Mouse (Mus musculus) C2C12 (cell line): ENCODE measurements around the gene Prr14l. TPM values are rescaled to one million over a fixed set of nuclear protein-coding genes. Genes with fewer than 3 reads are reported as not detected.

Experiments used
- H3K27me3 ChIP-seq: one replicate; pipeline ENCODE4 v1.6.1; 2011; ENCODE audit not compliant: control insufficient read depth, insufficient read depth, insufficient read length
- H3K36me3 ChIP-seq: one replicate; pipeline ENCODE4 v1.6.1; 2011; ENCODE audit not compliant: control insufficient read depth, insufficient read depth
- H3K4me3 ChIP-seq: one replicate; pipeline ENCODE4 v1.5.1; 2011; ENCODE audit warnings: mild to moderate bottlenecking, control low read depth; ENCODE audit not compliant: poor library complexity, insufficient read depth, severe bottlenecking
- H3K79me2 ChIP-seq: one replicate; pipeline ENCODE4 v1.6.1; 2011; ENCODE audit not compliant: control insufficient read depth, insufficient read depth
- H3K79me3 ChIP-seq: one replicate; pipeline ENCODE4 v1.6.1; 2011; ENCODE audit warnings: low read depth, control low read depth
- H3ac ChIP-seq: one replicate; pipeline ENCODE3; 2011; ENCODE audit warnings: low read depth; ENCODE audit not compliant: control insufficient read depth, insufficient read length
- CEBPB ChIP-seq: IDR thresholded peaks from one replicate; pipeline ENCODE4 v1.6.1; 2011; ENCODE audit warnings: low read depth, mild to moderate bottlenecking, control low read depth, moderate library complexity
- CTCF ChIP-seq: IDR thresholded peaks from one replicate; pipeline ENCODE4 v1.5.1; 2011; ENCODE audit not compliant: control insufficient read depth, insufficient read depth, insufficient read length
- FOSL1 ChIP-seq: IDR thresholded peaks from one replicate; pipeline ENCODE4 v1.8.0; 2011; ENCODE audit warnings: mild to moderate bottlenecking, low read length; ENCODE audit not compliant: poor library complexity, insufficient read depth, severe bottlenecking
- MAX ChIP-seq: IDR thresholded peaks from one replicate; pipeline ENCODE4 v1.6.1; 2011; ENCODE audit warnings: mild to moderate bottlenecking, control low read depth
- MYOD1 ChIP-seq: IDR thresholded peaks from one replicate; pipeline ENCODE4 v1.6.1; 2011; ENCODE audit warnings: low read depth; ENCODE audit not compliant: control insufficient read depth, insufficient read length
- MYOG ChIP-seq: IDR thresholded peaks from one replicate; pipeline ENCODE4 v1.6.1; 2011; ENCODE audit not compliant: control insufficient read depth, insufficient read length; ENCODE audit errors: extremely low read depth
- USF1 ChIP-seq: IDR thresholded peaks from one replicate; pipeline ENCODE4 v1.6.1; 2011; ENCODE audit warnings: low read depth, mild to moderate bottlenecking, control low read depth, moderate library complexity
- long read RNA-seq, 2 experiments: library from polyadenylated mRNA; unstranded; transcript quantifications; one replicate each; pipeline ENCODE4 v2.0.0; 2019 to 2020
- polyA plus RNA-seq: library from polyadenylated mRNA; unstranded; fragments of >200 nt; fragmentation: generic; extraction: Trizol; gene quantifications from one replicate; pipeline ENCODE4 v1.2.1, GENCODE M21; 2012; ENCODE audit warnings: missing spikeins

The Prr14l gene
- 3.9 TPM for polyA plus RNA-seq
- long read RNA-seq, experiment 1, partial matches to known transcripts: 0 of 3 reads
- long read RNA-seq, experiment 1, other reads (novel, unspliced or antisense): 3 of 3 reads
- long read RNA-seq, experiment 2, partial matches to known transcripts: 5 of 33 reads
- long read RNA-seq, experiment 2, other reads (novel, unspliced or antisense): 28 of 33 reads

DNA sequence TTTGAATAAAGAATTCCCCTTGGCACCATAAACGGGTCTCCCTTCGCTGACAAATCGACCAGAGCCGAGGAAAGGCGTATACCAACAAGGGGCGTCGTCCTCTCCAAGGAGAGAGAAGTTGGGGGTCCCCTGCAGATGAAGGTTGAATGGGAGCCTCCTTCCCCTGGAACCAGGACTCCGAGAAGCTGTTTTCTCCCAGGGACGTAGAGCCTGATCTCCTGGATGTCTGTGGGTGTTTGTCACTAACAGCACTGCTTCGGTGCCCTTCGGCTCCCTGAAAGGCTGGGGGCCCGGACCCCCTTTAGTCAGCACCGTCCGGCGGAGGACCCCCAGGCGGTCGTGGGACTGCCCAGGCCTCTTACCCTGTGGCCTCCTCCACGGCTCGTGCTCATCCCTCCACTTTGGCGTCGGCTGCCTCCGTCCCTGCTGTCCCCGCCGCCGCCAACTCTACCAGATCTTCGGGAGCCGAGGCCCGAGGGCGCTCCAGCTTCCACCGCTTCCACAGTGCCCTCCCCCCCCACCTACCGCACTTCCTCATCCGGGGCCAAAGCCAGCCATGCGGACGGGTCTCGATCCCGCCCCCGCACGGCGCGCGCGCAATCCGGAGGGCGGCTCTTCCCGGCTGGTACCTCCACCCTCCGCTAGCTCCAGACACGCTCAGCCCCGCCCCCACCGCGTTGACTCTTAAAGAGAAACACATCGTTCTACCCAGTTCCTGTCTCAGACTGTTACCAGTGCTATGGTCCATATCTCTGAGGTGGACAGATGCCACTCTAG is at the start of gene Prr14l:
Gene Prr14l (minus strand): TSS at position 526 of the 777 bp plus-strand sequence.
- H3K4me3 ChIP-seq: peak within 1 kb of the TSS; percentile 95

GRCm38 (mm10) chr5:32886739-32887138 is 32.7 kb upstream of the Prr14l start:
- H3K36me3 ChIP-seq: peaks cover 9% of the 10 kb centered on the region
- no peaks in the 10 kb centered on the region for H3K79me2 ChIP-seq
- H3ac ChIP-seq: no peak overlapping the region
- TF ChIP-seq MYOD1 (no peak), FOSL1 (no peak), USF1 (no peak), MAX (no peak), CEBPB (no peak), CTCF (no peak), MYOG (no peak)
- H3K27me3 ChIP-seq: no peaks in the 10 kb centered on the region
- no peak overlapping the region for H3K4me3 ChIP-seq
- no peaks in the 10 kb centered on the region for H3K79me3 ChIP-seq

More for the DNA sequence above, at the start of gene Prr14l:
- H3K79me3 ChIP-seq: peaks cover 44% of the 10 kb centered on the region
- H3K27me3 ChIP-seq: no peaks in the 10 kb centered on the region
- peak within 1 kb of the TSS; percentile 98 for H3ac ChIP-seq
- H3K36me3 ChIP-seq: no peaks in the 10 kb centered on the region
- peaks cover 51% of the 10 kb centered on the region for H3K79me2 ChIP-seq
- TF ChIP-seq CEBPB (no peak), MYOG (no peak), MAX (peak; percentile 79)

DNA sequence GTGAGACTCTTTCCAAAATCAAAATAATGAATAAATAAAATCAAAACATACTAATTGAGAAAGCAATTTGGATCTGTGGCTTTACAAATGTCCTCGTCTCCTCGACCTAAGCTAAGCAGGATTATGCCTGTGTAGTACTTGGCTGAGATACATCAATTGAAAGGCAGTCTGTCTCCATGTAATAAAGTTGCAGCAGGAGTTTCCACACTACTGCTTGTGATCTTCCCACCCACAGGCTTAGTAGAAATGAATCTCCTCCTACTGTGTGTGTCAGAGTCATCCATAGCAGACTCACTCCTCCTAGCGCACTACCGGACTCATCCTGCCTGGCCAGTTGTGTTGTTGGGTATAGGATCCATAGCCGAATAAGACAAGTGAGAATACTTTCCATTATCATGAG is 18.3 kb upstream of the Prr14l start:
- TF ChIP-seq MAX (no peak), MYOD1 (no peak), MYOG (no peak), CTCF (no peak), USF1 (no peak), FOSL1 (no peak), CEBPB (no peak)
- H3K36me3 ChIP-seq: peaks cover 38% of the 10 kb centered on the region

GRCm38 (mm10) chr5:32869389-32870024 is 15.5 kb upstream of the Prr14l start:
- Histone ChIP-seq H3K79me3 (no peaks in the 10 kb centered on the region), H3K79me2 (no peaks in the 10 kb centered on the region), H3K4me3 (no peak overlapping the region), H3K27me3 (no peaks in the 10 kb centered on the region), H3ac (no peak overlapping the region), H3K36me3 (peaks cover 31% of the 10 kb centered on the region)
- no peak for TF ChIP-seq USF1

More for the DNA sequence above, 18.3 kb upstream of the Prr14l start:
- H3K79me2 ChIP-seq: no peaks in the 10 kb centered on the region
- H3K79me3 ChIP-seq: no peaks in the 10 kb centered on the region
- no peak overlapping the region for H3K4me3 ChIP-seq
- H3ac ChIP-seq: no peak overlapping the region
- no peaks in the 10 kb centered on the region for H3K27me3 ChIP-seq

GRCm38 (mm10) chr5:32863253-32864228 is 9.5 kb upstream of the Prr14l start, which contains the start of gene Depdc5:
Gene Depdc5 (plus strand): TSS chr5:32863701.
- Histone ChIP-seq H3K36me3 (peaks cover 10% of the 10 kb centered on the region), H3K27me3 (no peaks in the 10 kb centered on the region), H3ac (peak within 1 kb of the TSS; percentile 62), H3K4me3 (peak within 1 kb of the TSS; percentile 74), H3K79me3 (no peaks in the 10 kb centered on the region), H3K79me2 (peaks cover 8% of the 10 kb centered on the region)
- TF ChIP-seq FOSL1: no peak
- no peak for TF ChIP-seq USF1
- TF ChIP-seq CTCF: no peak
- peak; percentile 74 for TF ChIP-seq CEBPB
- no peak for TF ChIP-seq MYOD1
